Mouse (Mus musculus): ENCODE results near the gene Ftl1.

Gene Ftl1

DNA sequence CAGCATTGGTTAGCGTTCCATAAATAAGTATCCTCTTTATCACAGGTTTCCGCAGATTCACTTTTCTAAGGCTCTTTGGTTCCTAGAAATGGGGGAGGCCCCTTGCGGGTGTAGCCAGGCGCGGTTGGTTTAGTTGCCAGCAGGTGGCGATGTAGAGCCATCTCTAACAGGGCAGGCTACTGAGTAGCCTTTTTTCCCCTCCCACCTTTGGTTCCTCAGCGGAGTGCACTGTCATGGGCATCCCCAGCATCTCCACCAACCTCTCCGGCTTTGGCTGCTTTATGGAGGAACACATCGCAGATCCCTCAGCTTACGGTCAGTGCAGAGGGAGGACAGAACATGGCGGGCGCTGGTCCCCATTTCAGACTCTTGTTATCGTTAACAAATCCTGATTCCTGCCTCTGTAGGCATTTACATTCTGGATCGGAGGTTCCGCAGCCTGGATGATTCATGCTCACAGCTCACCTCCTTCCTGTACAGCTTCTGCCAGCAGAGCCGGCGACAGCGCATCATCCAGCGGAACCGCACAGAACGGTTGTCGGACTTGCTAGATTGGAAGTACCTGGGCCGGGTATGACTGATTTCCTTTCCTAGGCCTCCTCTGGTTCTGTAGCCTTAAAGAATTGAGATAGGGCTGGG lies 8.2 kb downstream of the Ftl1 start:
- peak; percentile 68 for DNase-seq (ENCODE audit: low spot score)

DNA sequence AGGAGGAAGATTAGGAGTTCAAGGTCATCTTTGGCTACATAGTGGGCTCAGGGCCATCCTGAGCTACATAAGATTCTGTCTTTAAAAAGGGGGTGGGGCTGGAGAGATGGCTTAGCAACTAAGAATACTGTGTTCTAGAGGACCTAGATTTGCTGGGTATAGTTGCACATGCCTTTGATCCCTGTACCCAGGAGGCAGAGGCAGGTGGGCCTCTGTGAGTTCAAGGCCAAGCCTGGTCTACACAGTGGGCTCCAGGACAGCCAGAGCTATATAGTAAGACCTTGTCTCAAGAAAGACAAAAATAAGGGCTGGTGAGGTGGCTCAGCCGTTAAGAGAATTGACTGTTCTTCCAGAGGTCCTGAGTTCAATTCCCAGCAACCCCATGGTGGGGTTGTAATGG lies 9.7 kb downstream of the Ftl1 start:
- DNase-seq (ENCODE audit: low spot score): no peak

DNA sequence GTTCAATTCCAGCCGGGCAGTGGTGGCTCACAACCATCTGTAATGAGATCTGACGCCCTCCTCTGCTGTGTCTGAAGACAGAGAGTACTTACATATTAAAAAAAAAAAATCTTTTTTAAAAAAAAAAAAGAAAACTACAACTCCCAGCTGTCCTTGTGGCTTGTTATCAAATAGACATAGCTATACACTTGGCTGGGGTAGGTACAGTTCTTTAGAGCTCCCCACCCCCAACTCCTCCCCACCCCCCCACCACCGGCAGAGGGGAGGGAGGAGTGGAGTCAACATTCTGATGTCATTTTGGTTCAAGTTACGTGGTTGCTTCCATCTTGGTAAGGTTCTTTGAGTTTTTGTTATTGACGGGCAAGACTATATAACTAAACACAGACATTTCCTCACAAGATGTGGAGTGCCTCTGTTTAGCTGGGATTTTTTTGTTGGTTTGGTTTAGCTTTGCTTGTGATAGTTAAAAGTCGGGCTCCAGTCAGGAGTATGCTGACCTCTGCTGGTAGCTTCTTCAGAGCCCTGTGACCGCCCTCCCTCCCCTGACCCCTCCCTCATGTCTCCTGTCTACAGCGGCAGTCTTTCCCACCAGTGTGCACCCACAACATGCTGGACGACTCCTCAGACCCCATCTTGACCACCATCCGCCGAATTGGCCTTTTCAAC lies 12.2 kb downstream of the Ftl1 start:
- peak; percentile 33 for DNase-seq (ENCODE audit: low spot score)

DNA sequence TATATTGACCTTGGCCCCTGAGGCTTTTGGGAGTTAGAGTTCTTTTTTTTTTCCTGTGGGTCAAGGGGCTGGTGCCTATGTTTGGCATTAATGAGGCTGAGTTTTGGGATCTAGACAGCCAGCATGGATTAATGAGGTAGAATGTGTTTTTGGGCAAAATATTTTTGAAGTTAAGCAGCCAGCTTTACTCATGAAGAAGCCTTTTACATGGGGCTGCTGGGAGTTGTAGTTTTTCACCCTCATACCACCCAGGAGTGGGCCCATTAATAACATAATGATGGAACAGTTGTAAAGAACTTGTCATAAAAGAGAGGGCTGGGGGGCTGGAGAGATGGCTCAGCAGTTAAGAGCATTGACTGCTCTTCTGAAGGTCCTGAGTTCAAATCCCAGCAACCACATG lies 13.1 kb downstream of the Ftl1 start:
- no peak for DNase-seq (ENCODE audit: low spot score)

DNA sequence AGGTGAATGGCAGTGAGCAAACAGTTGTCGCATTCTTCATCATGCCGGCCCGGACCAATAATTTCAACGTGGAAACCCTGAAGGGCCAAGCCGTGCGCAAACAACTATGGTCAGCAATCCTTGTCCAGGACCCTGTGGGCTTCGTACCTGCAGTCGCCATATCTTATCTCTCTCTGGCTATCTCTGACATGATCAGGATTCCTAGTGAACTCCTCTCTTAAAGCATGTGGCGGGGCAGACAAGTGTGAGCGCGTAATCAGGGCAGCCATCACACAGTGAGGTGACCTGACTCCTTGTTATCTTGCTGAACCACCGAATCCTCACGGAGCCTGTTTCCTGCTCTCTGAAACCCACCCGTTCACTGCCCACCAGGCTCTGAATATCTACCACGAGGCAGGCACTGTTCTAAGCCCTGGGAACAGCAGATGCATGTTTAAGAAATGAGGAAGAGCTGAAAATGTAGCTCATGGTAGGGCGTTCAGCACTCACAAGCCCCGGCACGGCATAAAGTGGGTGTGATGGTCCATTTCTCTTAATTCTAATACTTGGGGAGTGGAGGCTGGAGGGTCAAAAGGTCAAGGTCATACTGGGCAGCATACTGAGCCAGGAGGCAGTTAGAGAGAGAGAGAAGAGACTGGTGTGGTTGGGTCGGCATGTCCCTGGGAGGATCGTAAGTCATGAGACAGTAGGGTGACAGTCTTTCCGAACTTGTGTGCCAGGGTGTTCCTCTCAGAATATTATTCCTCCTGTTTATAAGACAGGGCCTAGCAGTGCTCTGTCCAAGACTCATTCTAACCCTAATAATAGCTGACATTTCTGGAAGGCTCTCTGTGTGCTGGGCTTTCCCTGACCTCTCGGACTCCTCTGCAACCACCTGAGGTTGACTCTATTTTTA lies 15.9 kb downstream of the Ftl1 start:
- DNase-seq (ENCODE audit: low spot score): no peak

DNA sequence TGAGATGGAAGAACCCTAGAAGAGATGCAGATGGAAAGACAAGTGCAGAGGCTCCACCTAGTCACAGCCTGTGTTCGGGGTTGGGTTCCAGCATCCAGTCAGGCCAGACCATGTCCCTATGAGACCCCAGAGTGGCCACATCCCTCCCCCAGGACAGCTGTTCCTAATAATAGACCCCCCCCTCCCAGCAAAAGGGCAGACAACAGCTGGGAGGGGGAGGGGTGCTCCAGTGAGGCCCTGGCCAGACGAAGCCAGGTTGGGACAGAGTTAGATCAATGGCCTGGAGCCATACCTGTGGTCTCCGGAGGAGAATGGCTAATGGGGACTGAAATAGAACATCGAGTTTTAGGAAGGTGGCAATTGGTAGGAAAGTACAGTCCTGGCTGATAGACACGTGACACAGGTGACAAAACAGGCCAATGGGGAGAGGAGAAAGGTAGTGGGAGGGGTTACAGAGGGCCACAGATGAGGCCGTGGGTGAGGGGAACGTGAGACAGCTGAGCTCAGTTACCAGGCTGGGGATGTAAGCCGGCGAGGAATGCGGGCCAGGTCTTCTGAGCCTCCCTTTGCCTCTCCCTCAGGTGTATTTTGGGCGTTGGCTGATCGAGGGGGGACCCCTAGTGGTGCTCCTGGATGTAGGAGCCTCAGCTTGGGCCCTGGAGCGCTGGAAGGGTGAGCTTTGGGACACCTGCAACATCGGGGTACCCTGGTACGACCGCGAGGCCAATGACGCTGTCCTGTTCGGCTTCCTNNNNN lies 22.0 kb downstream of the Ftl1 start, which contains the start of gene Ruvbl2:
Gene Ruvbl2, minus strand, starts transcription at position 576 of the 756 bp plus-strand sequence.
- no peak for DNase-seq (ENCODE audit: low spot score)

DNA sequence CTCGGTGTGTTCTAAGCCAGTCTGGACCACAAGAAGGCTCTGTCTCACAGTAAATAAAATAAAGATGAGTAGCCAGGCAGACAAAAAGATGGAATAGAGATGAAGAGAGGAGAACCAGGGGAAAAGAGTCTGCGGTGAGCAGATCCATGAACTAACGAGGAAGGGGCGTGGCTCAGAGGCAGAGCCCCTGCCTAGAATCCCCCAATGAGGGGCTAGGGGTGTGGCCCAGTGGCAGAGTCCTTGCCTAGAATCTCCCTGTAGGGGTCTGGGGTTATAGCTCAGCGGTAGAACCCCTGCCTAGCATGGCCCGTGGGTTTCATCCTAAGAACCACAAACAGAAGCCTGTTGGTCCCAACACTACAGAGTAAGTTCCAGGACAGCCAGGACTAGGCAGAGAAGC lies 22.6 kb downstream of the Ftl1 start:
- no peak for DNase-seq (ENCODE audit: low spot score)

DNA sequence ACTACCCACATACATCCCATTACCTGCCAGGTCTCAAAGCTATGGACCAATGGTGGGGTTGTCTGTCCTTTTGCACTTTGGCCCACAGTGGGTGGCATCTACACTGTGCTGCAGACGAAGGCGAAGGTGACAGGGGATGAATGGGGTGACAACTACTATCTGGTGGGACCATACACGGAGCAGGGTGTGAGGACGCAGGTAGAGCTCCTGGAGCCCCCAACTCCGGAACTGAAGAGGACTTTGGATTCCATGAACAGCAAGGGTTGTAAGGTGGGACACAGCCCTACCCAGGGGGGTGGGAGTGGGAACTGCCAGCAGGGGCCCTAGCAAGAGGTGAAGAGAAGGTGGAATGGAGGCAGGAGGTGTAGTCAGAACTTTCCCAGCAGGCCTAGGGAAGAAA lies 23.2 kb downstream of the Ftl1 start:
- DNase-seq (ENCODE audit: low spot score): no peak

DNA sequence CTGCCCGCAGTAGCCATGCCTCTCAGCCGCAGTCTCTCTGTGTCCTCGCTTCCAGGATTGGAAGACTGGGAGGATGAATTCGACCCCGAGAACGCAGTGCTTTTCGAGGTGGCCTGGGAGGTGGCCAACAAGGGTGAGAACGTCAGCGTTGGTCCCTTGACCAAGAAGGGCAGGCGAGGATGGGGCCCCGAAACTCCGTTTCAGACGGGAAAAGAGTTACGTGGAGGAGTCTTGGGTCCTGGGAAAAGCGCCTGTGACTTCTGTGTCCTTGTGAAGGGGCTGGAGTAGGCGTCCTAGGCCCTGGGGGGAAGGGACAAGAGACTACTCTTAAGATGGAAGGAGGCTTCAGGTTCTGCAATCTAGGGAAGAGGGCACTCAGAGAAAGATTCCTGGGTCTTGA lies 24.6 kb downstream of the Ftl1 start:
- peak; percentile 54 for DNase-seq (ENCODE audit: low spot score)

DNA sequence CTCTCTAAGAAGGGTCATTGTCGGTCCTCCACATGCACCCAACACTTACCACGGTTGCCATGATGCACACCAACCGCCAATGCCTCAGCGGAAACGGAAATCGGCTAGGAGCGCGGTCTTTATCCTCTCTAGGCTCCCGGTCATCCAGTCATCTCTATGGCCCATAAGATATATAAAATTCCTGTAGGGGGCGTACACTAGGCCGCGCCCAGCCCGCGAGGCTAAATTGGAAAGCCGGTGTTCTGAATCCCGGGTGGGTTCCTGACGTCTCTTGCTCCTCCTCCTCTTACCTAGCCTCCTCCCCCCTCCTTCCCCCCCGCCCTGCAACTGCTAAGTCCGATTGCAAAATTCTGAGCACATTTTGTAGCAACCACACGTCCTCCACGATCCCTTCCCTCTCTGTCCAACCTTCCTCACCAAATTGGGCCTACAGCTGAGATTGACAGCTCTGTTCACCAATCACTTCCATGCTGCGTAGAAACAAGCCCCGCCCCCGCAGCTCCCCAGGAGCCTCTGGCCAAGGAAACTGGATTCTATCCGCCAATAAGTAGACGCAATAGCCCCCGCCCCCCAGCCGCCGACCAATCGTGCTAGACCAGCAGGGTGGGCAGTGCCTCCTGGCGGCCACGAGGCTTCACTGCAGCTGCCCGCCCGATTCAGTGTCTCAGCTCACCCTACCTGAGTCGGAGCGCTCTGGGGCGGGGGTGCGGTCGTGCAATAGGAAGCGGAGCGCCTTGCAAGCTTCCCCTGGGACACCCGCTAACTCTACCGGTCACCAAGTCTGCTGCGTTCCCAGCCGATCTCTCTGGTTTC lies 25.3 kb downstream of the Ftl1 start, which contains the start of gene Gys1:
Gene Gys1, plus strand, starts transcription at position 642 of the 813 bp plus-strand sequence.
- DNase-seq (ENCODE audit: low spot score): peak; percentile 99

DNA sequence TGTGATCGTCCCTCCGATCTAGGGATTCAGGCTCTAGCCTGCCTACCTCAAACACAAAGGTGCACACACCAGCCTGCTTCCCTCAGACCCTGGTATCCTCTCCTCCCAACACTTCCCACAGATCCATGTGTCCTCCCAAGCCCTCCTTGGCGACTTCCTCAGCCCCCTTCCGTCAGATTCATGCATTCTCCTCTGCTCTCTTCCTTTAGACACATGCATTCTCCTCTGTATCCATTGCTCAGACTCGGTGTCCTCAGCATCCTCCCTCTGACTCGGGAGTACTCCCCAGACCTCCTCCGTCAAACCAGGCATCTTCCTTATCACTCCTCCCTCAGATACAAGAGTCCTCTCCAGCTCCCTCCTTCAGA lies 25.9 kb downstream of the Ftl1 start:
- no peak for DNase-seq (ENCODE audit: low spot score)

DNA sequence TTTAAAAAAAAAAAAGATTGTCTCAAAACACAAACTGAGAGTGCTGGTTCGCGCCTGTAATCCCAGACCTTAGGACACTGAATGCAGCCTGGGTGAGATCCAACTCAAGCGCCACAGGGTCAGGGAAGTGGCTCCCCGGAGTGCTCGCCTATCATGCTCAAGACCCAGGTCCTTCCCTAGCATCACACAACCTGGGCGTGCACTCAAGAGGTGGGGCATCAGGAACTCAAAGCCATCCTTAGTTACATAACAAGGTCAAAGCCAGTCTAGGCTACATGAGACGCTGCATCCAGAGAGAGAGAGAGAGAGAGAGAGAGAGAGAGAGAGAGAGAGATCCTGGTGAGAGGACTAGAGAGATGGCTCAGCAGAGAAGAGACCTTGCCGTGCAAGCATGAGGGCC lies 33.1 kb downstream of the Ftl1 start:
- DNase-seq (ENCODE audit: low spot score): no peak

DNA sequence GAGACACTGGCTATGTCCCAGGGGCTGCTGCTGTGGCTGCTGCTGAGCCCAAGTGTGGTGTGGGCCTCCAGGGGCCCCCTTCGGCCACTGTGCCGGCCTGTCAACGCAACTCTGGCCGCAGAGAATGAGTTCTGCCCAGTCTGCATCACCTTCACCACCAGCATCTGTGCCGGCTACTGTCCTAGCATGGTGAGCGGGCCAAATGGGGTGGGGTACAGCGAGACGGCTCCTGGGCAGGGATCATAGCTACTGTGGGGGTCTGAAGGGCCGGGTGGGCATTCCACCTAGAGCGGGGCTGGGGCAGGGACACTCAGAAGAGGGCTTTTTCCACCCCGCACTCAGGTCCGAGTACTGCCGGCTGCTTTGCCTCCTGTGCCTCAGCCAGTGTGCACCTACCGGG lies 38.5 kb downstream of the Ftl1 start:
- DNase-seq (ENCODE audit: low spot score): no peak

DNA sequence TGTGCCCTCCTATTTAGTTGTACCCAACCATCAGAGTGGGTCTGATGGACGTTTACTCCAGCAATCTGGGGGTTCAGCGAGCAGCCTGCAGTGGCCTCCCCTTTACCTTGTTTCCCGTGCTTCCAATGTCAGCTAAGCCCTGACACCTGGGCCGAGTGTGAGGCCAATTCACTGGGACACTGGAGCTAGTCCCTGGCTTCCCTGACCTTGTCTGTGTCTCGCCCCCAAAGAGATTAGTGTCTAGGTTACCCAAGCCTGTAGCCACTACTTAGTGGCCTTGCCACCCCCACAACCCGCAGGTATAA lies 39.1 kb downstream of the Ftl1 start, which contains the start of gene Lhb:
Gene Lhb, plus strand, starts transcription at position 206 of the 305 bp plus-strand sequence.
- DNase-seq (ENCODE audit: low spot score): no peak

DNA sequence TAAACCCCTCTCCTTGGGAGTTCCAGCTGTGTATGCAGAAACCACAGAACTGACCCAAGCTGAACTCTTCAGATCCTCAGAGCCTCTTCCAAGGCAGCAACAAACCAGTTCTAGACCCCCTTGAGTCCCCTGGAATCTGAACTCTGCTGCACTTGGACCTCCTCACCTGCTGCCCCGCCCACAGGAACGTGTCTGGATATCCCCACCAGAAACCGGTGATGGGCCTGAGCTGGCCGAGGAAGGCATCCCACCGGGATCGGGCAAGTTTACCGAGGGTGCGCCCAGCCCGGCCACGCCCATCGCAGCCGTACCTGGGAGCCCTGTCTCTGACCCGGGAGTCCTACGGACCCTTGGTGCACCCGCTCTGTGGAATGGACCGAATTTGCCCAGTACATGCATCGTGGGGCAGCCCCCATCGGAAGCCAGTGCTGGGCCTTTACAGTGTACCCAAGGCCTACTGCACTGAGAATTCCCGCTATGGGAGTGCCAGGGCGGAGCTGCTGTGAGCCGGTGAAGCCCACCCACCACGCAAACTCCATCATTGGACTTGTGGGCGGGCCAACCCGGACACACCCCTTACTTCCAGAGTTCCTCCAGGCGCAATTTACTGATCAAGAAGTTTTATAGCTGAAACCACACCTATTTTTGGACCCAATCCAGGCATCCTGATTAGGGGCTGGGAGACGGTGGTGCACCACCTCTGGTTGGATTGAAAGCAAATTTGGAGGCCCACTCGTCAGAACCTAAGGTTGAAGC lies 39.6 kb downstream of the Ftl1 start:
- DNase-seq (ENCODE audit: low spot score): no peak

DNA sequence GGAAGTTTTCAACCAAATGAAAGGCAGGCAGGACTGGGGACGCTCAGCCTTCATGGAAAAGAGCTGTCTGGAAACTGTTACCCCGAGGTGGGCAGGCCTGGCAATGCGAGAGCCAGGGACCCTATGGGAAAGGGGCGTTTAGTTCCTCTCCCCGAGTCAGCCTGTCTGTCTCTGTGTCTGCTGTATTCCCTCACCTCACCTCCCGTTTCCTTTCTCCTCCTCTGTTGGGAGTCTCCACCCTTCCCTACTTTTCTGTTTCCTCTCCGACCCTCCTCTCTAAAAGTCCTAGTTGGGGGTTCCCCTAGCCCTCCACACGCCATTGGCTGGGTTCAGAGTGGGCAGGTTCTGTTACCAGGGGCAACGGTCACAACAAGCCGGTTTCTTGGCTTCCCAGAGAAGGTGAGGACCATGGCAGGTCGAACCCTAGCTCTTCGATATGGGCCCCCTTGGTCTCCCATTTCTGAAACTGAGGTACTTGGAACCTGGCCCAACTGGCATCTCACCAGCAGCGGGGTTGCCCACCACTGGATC lies 41.7 kb downstream of the Ftl1 start:
- DNase-seq (ENCODE audit: low spot score): no peak

DNA sequence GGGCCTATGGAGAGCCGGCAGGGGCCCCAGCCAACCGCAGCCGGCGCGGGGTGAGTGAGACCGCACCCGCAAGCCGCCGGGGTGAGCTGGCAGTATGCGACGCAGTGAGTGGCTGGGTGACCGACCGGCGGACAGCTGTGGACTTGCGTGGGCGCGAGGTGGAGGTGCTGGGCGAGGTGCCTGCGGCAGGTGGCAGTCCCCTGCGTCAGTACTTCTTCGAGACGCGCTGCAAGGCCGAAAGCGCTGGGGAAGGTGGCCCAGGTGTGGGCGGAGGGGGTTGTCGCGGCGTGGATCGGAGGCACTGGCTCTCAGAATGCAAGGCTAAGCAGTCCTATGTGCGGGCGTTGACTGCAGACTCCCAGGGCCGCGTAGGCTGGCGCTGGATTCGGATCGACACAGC lies 44.0 kb downstream of the Ftl1 start:
- DNase-seq (ENCODE audit: low spot score): no peak

DNA sequence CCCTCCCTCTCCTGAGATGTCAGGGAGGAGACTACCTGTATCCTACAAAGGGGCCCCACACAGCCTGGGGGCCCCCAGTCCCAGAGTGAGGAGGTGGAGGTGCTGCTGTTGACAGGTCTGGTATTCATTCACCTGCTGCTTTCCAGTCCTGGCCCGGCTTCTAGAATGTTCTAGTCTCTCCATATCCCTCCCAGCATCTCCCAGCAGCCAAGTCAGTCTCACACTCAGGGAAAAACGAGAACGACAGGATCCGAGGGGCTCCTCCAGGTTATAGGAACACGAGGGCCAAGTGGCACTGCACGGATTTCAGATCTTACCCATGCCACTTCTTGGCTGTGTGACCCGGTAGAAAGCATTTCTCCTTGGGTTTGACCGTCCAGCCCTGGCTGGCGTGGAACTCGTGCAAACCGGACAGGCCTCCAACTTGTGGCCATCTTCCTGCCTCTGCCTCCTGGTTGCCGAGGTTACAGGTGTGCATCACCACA lies 44.9 kb downstream of the Ftl1 start:
- DNase-seq (ENCODE audit: low spot score): no peak

DNA sequence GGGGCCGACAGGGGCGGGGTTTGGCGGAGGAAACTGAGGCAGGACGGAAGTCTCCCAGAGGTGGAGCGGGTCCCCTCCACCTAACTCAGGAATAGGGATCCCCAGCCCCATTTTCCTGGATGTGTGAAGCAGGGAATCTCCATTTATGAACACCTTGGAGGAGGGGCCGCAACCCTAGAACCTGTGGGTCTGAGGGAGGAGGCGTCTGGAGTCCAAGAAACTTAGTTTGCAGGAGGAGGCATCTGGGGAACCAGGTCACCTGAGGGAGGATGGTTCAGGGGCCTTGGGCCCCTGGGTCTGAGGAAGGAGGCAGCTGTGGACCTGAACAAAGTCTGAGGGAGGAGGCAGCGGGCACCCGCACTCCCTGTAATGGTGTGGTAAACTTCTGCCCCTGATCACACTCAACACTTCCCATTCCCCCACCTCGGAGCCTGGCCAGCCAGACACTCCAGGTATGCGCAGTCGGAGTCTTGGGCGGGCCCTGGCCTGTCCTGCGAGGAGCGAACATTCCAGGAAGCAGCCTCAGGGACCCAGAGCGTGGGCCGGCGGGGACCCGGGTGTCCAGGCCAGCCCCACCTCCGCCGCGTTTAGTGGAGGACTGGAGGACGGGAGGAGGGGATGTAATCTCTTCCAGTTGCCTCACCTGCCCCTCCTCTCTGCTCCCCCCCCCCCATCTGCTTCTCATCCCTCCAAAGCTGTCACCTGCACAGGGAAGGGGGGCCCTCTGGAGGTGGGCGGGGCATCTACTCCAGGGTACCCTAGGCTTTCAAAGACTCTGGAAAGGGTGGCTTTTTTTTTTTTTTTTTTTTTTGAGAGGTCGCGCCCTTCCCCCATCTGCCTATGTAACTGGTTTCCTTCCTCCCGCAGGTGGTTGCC lies 45.6 kb downstream of the Ftl1 start:
- DNase-seq (ENCODE audit: low spot score): no peak

All from adipocyte (in vitro differentiated cells).